Mouse (Mus musculus) embryonic facial prominence, embryonic 13.5 days (tissue): ENCODE results near the gene Gpatch2l. TPM values are rescaled to one million over a fixed set of nuclear protein-coding genes. Genes with fewer than 3 reads are reported as not detected.

ENCODE experiments used
- ATAC-seq: fragments of 200-750 bp; cut with Nextera tagmentation; 2 replicates; pipeline ENCODE4 v1.8.0; 2017; ENCODE audit warnings: low read depth; ENCODE audit not compliant: insufficient number of reproducible peaks, insufficient read depth, low FRiP score, low TSS enrichment
- H3K27ac ChIP-seq: fragments of 300-500 bp; sonication (generic); 2 replicates; pipeline ENCODE4 v1.5.1; 2015; ENCODE audit warnings: moderate library complexity, mild to moderate bottlenecking, inconsistent platforms
- H3K27me3 ChIP-seq: fragments of 300-500 bp; sonication (generic); 2 replicates; pipeline ENCODE4 v1.6.1; 2015; ENCODE audit warnings: mild to moderate bottlenecking, inconsistent platforms
- H3K36me3 ChIP-seq: fragments of 300-500 bp; sonication (generic); 2 replicates; pipeline ENCODE4 v1.6.1; 2015; ENCODE audit warnings: mild to moderate bottlenecking, inconsistent platforms
- H3K4me1 ChIP-seq: fragments of 300-500 bp; sonication (generic); 2 replicates; pipeline ENCODE4 v1.6.1; 2015; ENCODE audit warnings: inconsistent platforms
- H3K4me2 ChIP-seq: fragments of 300-500 bp; sonication (generic); 2 replicates; pipeline ENCODE4 v1.6.1; 2015; ENCODE audit warnings: moderate library complexity, mild to moderate bottlenecking, inconsistent platforms
- H3K4me3 ChIP-seq: fragments of 300-500 bp; sonication (generic); 2 replicates; pipeline ENCODE4 v1.5.1; 2015; ENCODE audit warnings: mild to moderate bottlenecking, inconsistent platforms
- H3K9ac ChIP-seq: fragments of 300-500 bp; sonication (generic); 2 replicates; pipeline ENCODE4 v1.6.1; 2015; ENCODE audit warnings: mild to moderate bottlenecking, inconsistent platforms
- H3K9me3 ChIP-seq: fragments of 300-500 bp; sonication (generic); 2 replicates; pipeline ENCODE4 v1.6.1; 2016; ENCODE audit warnings: inconsistent platforms
- WGBS: fragments of 180-500 bp; shearing (Covaris S2); methylation state at CpG from one replicate; pipeline ENCODE4 v1.1.7; 2015; ENCODE audit warnings: mixed read lengths; 5-methylcytosine and 5-hydroxymethylcytosine counted together
- polyA plus RNA-seq: library from polyadenylated mRNA; unstranded; fragments of >200 nt; fragmentation: Nextera tagmentation; extraction: Ambion mirVana; gene quantifications from 2 replicates; pipeline ENCODE4 v1.2.1, GENCODE M21; 2015

The Gpatch2l gene
- polyA plus RNA-seq, 1 experiment from 2014 or later = 22.1 TPM

GRCm38 (mm10) chr12:86336887-86337286 is 95.2 kb downstream of the Gpatch2l start:
- Histone ChIP-seq H3K36me3 (no peaks in the 10 kb centered on the region), H3K4me3 (no peak overlapping the region), H3K27ac (no peak overlapping the region), H3K9ac (no peak overlapping the region), H3K27me3 (no peaks in the 10 kb centered on the region), H3K9me3 (no peaks in the 10 kb centered on the region), H3K4me2 (no peak overlapping the region), H3K4me1 (peaks cover 3% of the 10 kb centered on the region; the same call in 1 of the 2 replicates)
- no peak for ATAC-seq
- 36% methylated on average over 7 of the region's 7 CpGs for whole genome bisulfite sequencing

Other genes with a start within 250 kb of the Gpatch2l start
- 43.1 and 48.0 TPM in 2 replicates for gene Tgfb3, start 162.8 kb upstream of the Gpatch2l start, polyA plus RNA-seq
- 80.3 and 90.9 TPM in 2 replicates for gene Ift43, start 159.3 kb upstream of the Gpatch2l start, polyA plus RNA-seq
- 0.12 and 0.14 TPM in 2 replicates for gene Esrrb, start 119.3 kb downstream of the Gpatch2l start, polyA plus RNA-seq